Mouse (Mus musculus): Measurements from ENCODE around the gene Adprm. TPM values are rescaled to one million over a fixed set of nuclear protein-coding genes. Genes with fewer than 3 reads are reported as not detected.
A peak's percentile ranks its signal among the peaks of the same experiment; 100 is the strongest.
"Not testable (repeated sequence)": the region's sequence is repeated elsewhere in the genome, so short reads cannot be mapped to it uniquely, and the experiment has no call there.

The Adprm gene
- total RNA-seq, 2 experiments from 2014 or later, result 23.2 to 24.3 TPM

- not testable (repeated sequence) for DNase-seq
Measured at GRCm38 (mm10) chr11:67023191-67023590, 29.2 kb downstream of the Adprm start.

GRCm38 (mm10) chr11:67022354-67023115, 29.9 kb downstream of the Adprm start:
- no peak for DNase-seq

- peak; percentile 76 for DNase-seq
Measured at GRCm38 (mm10) chr11:67020948-67021347, 31.4 kb downstream of the Adprm start.

- DNase-seq, result no peak
Measured at GRCm38 (mm10) chr11:67019711-67020475, 32.5 kb downstream of the Adprm start.

- DNase-seq, result no peak
Measured at GRCm38 (mm10) chr11:67017801-67018591, 34.4 kb downstream of the Adprm start.

- no peak for DNase-seq
Measured at GRCm38 (mm10) chr11:67011635-67012034, 40.8 kb downstream of the Adprm start.

GRCm38 (mm10) chr11:67010430-67010829, 42.0 kb downstream of the Adprm start:
- DNase-seq, result peak; percentile 42

GRCm38 (mm10) chr11:67008528-67008927, 43.9 kb downstream of the Adprm start:
- DNase-seq, result no peak

- no peak for DNase-seq
Measured at GRCm38 (mm10) chr11:67007961-67008360, 44.4 kb downstream of the Adprm start.

GRCm38 (mm10) chr11:67002911-67003310, 49.5 kb downstream of the Adprm start:
- no peak for DNase-seq

GRCm38 (mm10) chr11:67001717-67002116, 50.7 kb downstream of the Adprm start:
- no peak for DNase-seq

- no peak for DNase-seq
Measured at GRCm38 (mm10) chr11:67000671-67001070, 51.7 kb downstream of the Adprm start.

- DNase-seq, result peak; percentile 91
Measured at GRCm38 (mm10) chr11:66998467-66999403, 53.7 kb downstream of the Adprm start.

- DNase-seq, result no peak
Measured at GRCm38 (mm10) chr11:66996446-66996845, 55.9 kb downstream of the Adprm start.

GRCm38 (mm10) chr11:66993674-66994073, 58.7 kb downstream of the Adprm start:
- no peak for DNase-seq

- DNase-seq, result no peak
Measured at GRCm38 (mm10) chr11:66992150-66992549, 60.2 kb downstream of the Adprm start.

Small RNA genes within 50 kb of the gene (microRNA-seq; reads per million reads assigned to microRNA genes)
- not detected for gene Mir6923

Other genes with a start within 250 kb of the Adprm start
- 10 to 100 TPM in 1 of 2 experiments, 1 to 10 TPM in 1; 9.6 to 15.7 TPM for gene Pirt, start 140.6 kb downstream of the Adprm start, total RNA-seq (2021)
- gene Tmem238l, start 96.0 kb downstream of the Adprm start, total RNA-seq (2021), result not detected
- gene Tmem220, start 27.4 kb downstream of the Adprm start, total RNA-seq (2021), result 1 to 10 TPM; 5.2 to 6.1 TPM
- 10 to 100 TPM; 18.1 to 21.3 TPM for gene Sco1, start 76 bp upstream of the Adprm start, total RNA-seq (2021)
- 1 to 10 TPM; 2.6 to 3.5 TPM for gene Myh3, start 25.7 kb upstream of the Adprm start, total RNA-seq (2021)
- gene Myh2, start 118.4 kb upstream of the Adprm start, total RNA-seq (2021), result 100 to 1,000 TPM in 1 of 2 experiments, 10 to 100 TPM in 1; 42.9 to 267 TPM
- 100 to 1,000 TPM; 152 to 834 TPM for gene Myh1, start 147.5 kb upstream of the Adprm start, total RNA-seq (2021)
- gene Myh4, start 185.4 kb upstream of the Adprm start, total RNA-seq (2021), result 100 to 1,000 TPM in 1 of 2 experiments, 10 to 100 TPM in 1; 28.5 to 148 TPM
- 100 to 1,000 TPM in 1 of 2 experiments, 10 to 100 TPM in 1; 28.5 to 190 TPM for gene Myh8, start 224.5 kb upstream of the Adprm start, total RNA-seq (2021)